Mouse (Mus musculus): ENCODE measurements around the gene Stard13. TPM values are rescaled to one million over a fixed set of nuclear protein-coding genes. Genes with fewer than 3 reads are reported as not detected.

Stard13 gene
- total RNA-seq, 1 experiment = 6.8 TPM

DNA sequence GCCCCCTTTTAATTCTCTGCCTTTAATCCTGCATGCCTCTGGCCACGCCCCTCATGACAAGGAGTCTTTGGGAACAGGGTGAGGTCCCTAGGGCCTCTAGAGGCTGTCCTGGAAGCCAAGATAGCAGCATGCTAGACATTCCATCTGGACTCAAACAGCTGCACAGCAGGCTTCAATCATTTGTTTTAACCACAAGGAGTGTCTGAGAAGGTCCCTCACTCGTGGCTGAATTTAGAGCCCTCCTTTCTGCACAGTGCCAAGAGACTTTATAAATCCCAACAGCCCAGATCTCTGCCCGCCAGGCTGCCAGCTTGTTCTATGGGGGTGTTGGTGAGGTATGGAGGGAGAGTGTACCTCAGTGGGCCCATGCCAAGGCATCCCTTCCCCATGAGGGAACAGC is 78.9 kb downstream of the Stard13 start:
- Histone ChIP-seq H3K9me3 (ENCODE audit: control insufficient read depth, insufficient read depth, low read depth, low read length) (no peaks in the 10 kb centered on the region), H3K27ac (ENCODE audit: insufficient read depth, low read depth, low read length, poor library complexity, severe bottlenecking) (no peak overlapping the region), H3K36me3 (ENCODE audit: control insufficient read depth, insufficient read depth, low read length, poor library complexity, severe bottlenecking) (no peaks in the 10 kb centered on the region), H3K4me1 (ENCODE audit: control insufficient read depth in 2 of 2, insufficient read depth in 2 of 2, low read length in 2 of 2, poor library complexity in 1 of 2) (peaks cover 3 to 8% of the 10 kb centered on the region in 2 experiments; a peak in 1 of 4 replicates), H3K9ac (ENCODE audit: insufficient read depth, low read depth, low read length, poor library complexity, severe bottlenecking) (no peak overlapping the region), H3K4me3 (ENCODE audit: insufficient read depth in 1 of 2, low read depth in 1 of 2, low read length in 2 of 2, poor library complexity in 1 of 2, severe bottlenecking in 1 of 2) (no peak overlapping the region)
- in situ Hi-C loops (cut with MboI; ENCODE audit: low sequenced_read_pairs in 2 of 2, unreplicated experiment in 2 of 2) = no loop called here
- peak; percentile 25 for DNase-seq (ENCODE audit: low read depth, low spot score)
- TF ChIP-seq HCFC1 (IDR thresholded peaks at IDR 0.05; ENCODE audit: borderline replicate concordance, insufficient read depth, low read length) (no peak), CHD2 (IDR thresholded peaks at IDR 0.05; ENCODE audit: low read depth, low read length) (no peak), ZC3H11A (IDR thresholded peaks at IDR 0.05; ENCODE audit: borderline replicate concordance, low read depth, low read length) (no peak), ZNF384 (IDR thresholded peaks at IDR 0.05; ENCODE audit: low read depth, low read length) (no peak), MAFK (IDR thresholded peaks at IDR 0.05; ENCODE audit: insufficient read depth, low read depth, low read length) (no peak)

- TF ChIP-seq ZNF384 (IDR thresholded peaks at IDR 0.05; ENCODE audit: low read depth, low read length) = no peak
- no peak for TF ChIP-seq MAFK (IDR thresholded peaks at IDR 0.05; ENCODE audit: insufficient read depth, low read depth, low read length)
- no peak for TF ChIP-seq ZC3H11A (IDR thresholded peaks at IDR 0.05; ENCODE audit: borderline replicate concordance, low read depth, low read length)
- TF ChIP-seq HCFC1 (IDR thresholded peaks at IDR 0.05; ENCODE audit: borderline replicate concordance, insufficient read depth, low read length) = no peak
- TF ChIP-seq CHD2 (IDR thresholded peaks at IDR 0.05; ENCODE audit: low read depth, low read length) = no peak
- Histone ChIP-seq H3K4me3 (ENCODE audit: insufficient read depth in 1 of 2, low read depth in 1 of 2, low read length in 2 of 2, poor library complexity in 1 of 2, severe bottlenecking in 1 of 2) (no peak overlapping the region), H3K9me3 (ENCODE audit: control insufficient read depth, insufficient read depth, low read depth, low read length) (no peaks in the 10 kb centered on the region), H3K9ac (ENCODE audit: insufficient read depth, low read depth, low read length, poor library complexity, severe bottlenecking) (no peak overlapping the region), H3K36me3 (ENCODE audit: control insufficient read depth, insufficient read depth, low read length, poor library complexity, severe bottlenecking) (no peaks in the 10 kb centered on the region), H3K27ac (ENCODE audit: insufficient read depth, low read depth, low read length, poor library complexity, severe bottlenecking) (no peak overlapping the region), H3K4me1 (ENCODE audit: control insufficient read depth in 2 of 2, insufficient read depth in 2 of 2, low read length in 2 of 2, poor library complexity in 1 of 2) (peaks cover 3 to 8% of the 10 kb centered on the region in 2 experiments; a peak in 1 of 4 replicates)
- in situ Hi-C loops (cut with MboI; ENCODE audit: low sequenced_read_pairs in 2 of 2, unreplicated experiment in 2 of 2) = no loop called here
- no peak for DNase-seq (ENCODE audit: low read depth, low spot score)
Measured at GRCm38 (mm10) chr5:151154030-151154429, 79.6 kb downstream of the Stard13 start.

DNA sequence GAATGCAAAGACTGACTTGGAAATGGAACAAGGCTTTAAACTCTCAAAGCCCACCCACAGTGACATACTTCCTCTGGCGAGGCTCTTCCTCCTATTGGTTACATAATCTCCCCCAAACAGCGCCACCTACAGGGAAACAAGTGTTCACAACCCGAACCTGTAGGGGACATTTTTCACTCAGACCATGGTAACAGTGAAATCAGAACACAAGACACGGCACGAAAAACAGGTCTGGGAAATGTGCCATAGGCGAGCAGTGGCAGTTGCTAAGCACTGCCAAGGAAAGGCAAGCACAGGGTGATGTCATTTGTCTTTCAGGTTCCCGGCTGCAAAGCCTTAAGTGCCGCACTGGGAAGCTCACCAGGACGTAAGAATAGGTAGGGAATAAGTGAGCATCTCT is 82.1 kb downstream of the Stard13 start:
- in situ Hi-C loops (cut with MboI; ENCODE audit: low sequenced_read_pairs in 2 of 2, unreplicated experiment in 2 of 2) = no loop called here
- Histone ChIP-seq H3K4me3 (ENCODE audit: insufficient read depth in 1 of 2, low read depth in 1 of 2, low read length in 2 of 2, poor library complexity in 1 of 2, severe bottlenecking in 1 of 2) (no peak overlapping the region), H3K4me1 (ENCODE audit: control insufficient read depth in 2 of 2, insufficient read depth in 2 of 2, low read length in 2 of 2, poor library complexity in 1 of 2) (peaks cover 3 to 8% of the 10 kb centered on the region in 2 experiments; a peak in 1 of 4 replicates), H3K27ac (ENCODE audit: insufficient read depth, low read depth, low read length, poor library complexity, severe bottlenecking) (no peak overlapping the region), H3K36me3 (ENCODE audit: control insufficient read depth, insufficient read depth, low read length, poor library complexity, severe bottlenecking) (no peaks in the 10 kb centered on the region), H3K9ac (ENCODE audit: insufficient read depth, low read depth, low read length, poor library complexity, severe bottlenecking) (no peak overlapping the region), H3K9me3 (ENCODE audit: control insufficient read depth, insufficient read depth, low read depth, low read length) (no peaks in the 10 kb centered on the region)
- no peak for TF ChIP-seq ZNF384 (IDR thresholded peaks at IDR 0.05; ENCODE audit: low read depth, low read length)
- no peak for TF ChIP-seq CHD2 (IDR thresholded peaks at IDR 0.05; ENCODE audit: low read depth, low read length)
- DNase-seq (ENCODE audit: low read depth, low spot score) = peak; percentile 24

DNA sequence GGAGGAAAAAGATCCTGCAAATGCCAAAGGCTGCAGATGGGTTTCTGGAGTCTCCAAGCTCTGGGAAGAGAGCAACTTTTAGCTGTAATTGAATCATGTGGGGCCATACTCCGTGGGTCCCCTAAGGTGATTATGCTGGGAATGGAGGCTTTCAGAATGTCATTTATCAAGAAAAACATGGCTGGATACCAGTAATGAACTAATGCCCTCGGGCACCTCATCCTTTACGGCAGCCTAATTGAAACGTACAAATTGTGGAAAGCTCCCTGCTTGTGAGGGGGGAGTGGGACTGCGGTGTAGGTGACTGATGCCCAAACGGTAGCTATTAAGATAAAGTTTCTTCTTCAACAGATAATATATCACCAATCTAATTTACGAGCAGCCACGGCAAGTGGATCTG is 84.1 kb downstream of the Stard13 start:
- no peak overlapping the region for H3K27ac ChIP-seq (ENCODE audit: insufficient read depth, low read depth, low read length, poor library complexity, severe bottlenecking)
- H3K4me3 ChIP-seq (ENCODE audit: insufficient read depth in 1 of 2, low read depth in 1 of 2, low read length in 2 of 2, poor library complexity in 1 of 2, severe bottlenecking in 1 of 2) = no peak overlapping the region
- peaks cover 2 to 3% of the 10 kb centered on the region in 2 experiments; a peak in 1 of 4 replicates for H3K4me1 ChIP-seq (ENCODE audit: control insufficient read depth in 2 of 2, insufficient read depth in 2 of 2, low read length in 2 of 2, poor library complexity in 1 of 2)
- no peaks in the 10 kb centered on the region for H3K9me3 ChIP-seq (ENCODE audit: control insufficient read depth, insufficient read depth, low read depth, low read length)
- in situ Hi-C loops (cut with MboI; ENCODE audit: low sequenced_read_pairs in 2 of 2, unreplicated experiment in 2 of 2) = no loop called here
- H3K36me3 ChIP-seq (ENCODE audit: control insufficient read depth, insufficient read depth, low read length, poor library complexity, severe bottlenecking) = no peaks in the 10 kb centered on the region
- no peak overlapping the region for H3K9ac ChIP-seq (ENCODE audit: insufficient read depth, low read depth, low read length, poor library complexity, severe bottlenecking)
- no peak for TF ChIP-seq MAFK (IDR thresholded peaks at IDR 0.05; ENCODE audit: insufficient read depth, low read depth, low read length)
- TF ChIP-seq CHD2 (IDR thresholded peaks at IDR 0.05; ENCODE audit: low read depth, low read length) = no peak
- no peak for TF ChIP-seq ZNF384 (IDR thresholded peaks at IDR 0.05; ENCODE audit: low read depth, low read length)
- TF ChIP-seq HCFC1 (IDR thresholded peaks at IDR 0.05; ENCODE audit: borderline replicate concordance, insufficient read depth, low read length) = no peak
- TF ChIP-seq ZC3H11A (IDR thresholded peaks at IDR 0.05; ENCODE audit: borderline replicate concordance, low read depth, low read length) = no peak
- no peak for DNase-seq (ENCODE audit: low read depth, low spot score)

DNA sequence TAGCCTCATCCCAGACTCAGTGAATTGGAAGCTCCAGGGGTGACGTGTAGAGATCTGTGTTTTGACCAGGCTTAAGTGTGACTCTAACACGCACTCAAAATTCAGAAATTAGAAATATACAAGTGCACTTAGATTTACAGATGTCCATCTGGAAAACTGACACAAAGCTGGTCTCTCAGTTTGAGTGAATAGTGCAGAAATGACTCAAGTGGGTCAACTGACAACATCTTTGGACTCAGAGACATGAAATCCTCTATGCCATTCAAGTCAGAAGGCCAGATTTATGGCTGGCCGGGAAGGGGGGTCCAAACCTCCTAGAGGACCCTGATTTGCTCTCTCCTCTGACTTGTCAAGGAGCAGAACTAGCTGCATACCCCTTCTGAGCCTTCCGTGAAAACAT is 85.6 kb downstream of the Stard13 start:
- H3K4me1 ChIP-seq (ENCODE audit: control insufficient read depth in 2 of 2, insufficient read depth in 2 of 2, low read length in 2 of 2, poor library complexity in 1 of 2) = 0 out of 4 replicates have a peak, but pooled peaks cover 0 to 3% of the 10 kb centered on the region in 2 experiments
- no peaks in the 10 kb centered on the region for H3K36me3 ChIP-seq (ENCODE audit: control insufficient read depth, insufficient read depth, low read length, poor library complexity, severe bottlenecking)
- TF ChIP-seq ZNF384 (IDR thresholded peaks at IDR 0.05; ENCODE audit: low read depth, low read length) = no peak
- TF ChIP-seq CHD2 (IDR thresholded peaks at IDR 0.05; ENCODE audit: low read depth, low read length) = no peak
- no peak for TF ChIP-seq HCFC1 (IDR thresholded peaks at IDR 0.05; ENCODE audit: borderline replicate concordance, insufficient read depth, low read length)
- TF ChIP-seq ZC3H11A (IDR thresholded peaks at IDR 0.05; ENCODE audit: borderline replicate concordance, low read depth, low read length) = no peak
- no peak for TF ChIP-seq MAFK (IDR thresholded peaks at IDR 0.05; ENCODE audit: insufficient read depth, low read depth, low read length)
- H3K9ac ChIP-seq (ENCODE audit: insufficient read depth, low read depth, low read length, poor library complexity, severe bottlenecking) = no peak overlapping the region
- DNase-seq (ENCODE audit: low read depth, low spot score) = no peak
- no peak overlapping the region for H3K4me3 ChIP-seq (ENCODE audit: insufficient read depth in 1 of 2, low read depth in 1 of 2, low read length in 2 of 2, poor library complexity in 1 of 2, severe bottlenecking in 1 of 2)
- in situ Hi-C loops (cut with MboI; ENCODE audit: low sequenced_read_pairs in 2 of 2, unreplicated experiment in 2 of 2) = no loop called here
- no peaks in the 10 kb centered on the region for H3K9me3 ChIP-seq (ENCODE audit: control insufficient read depth, insufficient read depth, low read depth, low read length)
- no peak overlapping the region for H3K27ac ChIP-seq (ENCODE audit: insufficient read depth, low read depth, low read length, poor library complexity, severe bottlenecking)

Data from ES-E14 (cell line).